Mouse (Mus musculus) embryonic facial prominence, embryonic 15.5 days (tissue): ENCODE results near the gene Gprasp1. TPM values are rescaled to one million over a fixed set of nuclear protein-coding genes. Genes with fewer than 3 reads are reported as not detected.
"Not testable (repeated sequence)": the region's sequence is repeated elsewhere in the genome, so short reads cannot be mapped to it uniquely, and the experiment has no call there.

ENCODE experiments used
- ATAC-seq: fragments of 200-750 bp; cut with Nextera tagmentation; 2 replicates; pipeline ENCODE4 v1.8.0; 2017; ENCODE audit warnings: low read depth, moderate TSS enrichment; ENCODE audit not compliant: insufficient number of reproducible peaks, low FRiP score, low TSS enrichment
- H3K27ac ChIP-seq: fragments of 300-500 bp; sonication (generic); replicated peaks from 2 replicates; pipeline ENCODE4 v1.5.1; 2015; ENCODE audit warnings: mild to moderate bottlenecking, inconsistent platforms
- H3K27me3 ChIP-seq: fragments of 300-500 bp; sonication (generic); 2 replicates; pipeline ENCODE4 v1.6.1; 2015; ENCODE audit warnings: inconsistent platforms
- H3K36me3 ChIP-seq: fragments of 300-500 bp; sonication (generic); 2 replicates; pipeline ENCODE4 v1.6.1; 2015; ENCODE audit warnings: mild to moderate bottlenecking, inconsistent platforms
- H3K4me1 ChIP-seq: fragments of 300-500 bp; sonication (generic); 2 replicates; pipeline ENCODE4 v1.6.1; 2015; ENCODE audit warnings: inconsistent platforms
- H3K4me2 ChIP-seq: fragments of 300-500 bp; sonication (generic); replicated peaks from 2 replicates; pipeline ENCODE4 v1.6.1; 2015; ENCODE audit warnings: mild to moderate bottlenecking, inconsistent platforms
- H3K4me3 ChIP-seq: fragments of 300-500 bp; sonication (generic); replicated peaks from 2 replicates; pipeline ENCODE4 v1.5.1; 2015; ENCODE audit warnings: mild to moderate bottlenecking, inconsistent platforms
- H3K9ac ChIP-seq: fragments of 300-500 bp; sonication (generic); 2 replicates; pipeline ENCODE4 v1.6.1; 2015; ENCODE audit warnings: inconsistent platforms
- H3K9me3 ChIP-seq: fragments of 300-500 bp; sonication (generic); replicated peaks from 2 replicates; pipeline ENCODE4 v1.6.1; 2016; ENCODE audit warnings: inconsistent platforms
- WGBS: fragments of 180-500 bp; shearing (Covaris S2); methylation state at CpG from one replicate; pipeline ENCODE4 v1.1.7; 2015; 5-methylcytosine and 5-hydroxymethylcytosine counted together
- polyA plus RNA-seq: library from polyadenylated mRNA; unstranded; fragments of >200 nt; fragmentation: Nextera tagmentation; extraction: Ambion mirVana; gene quantifications from 2 replicates; pipeline ENCODE4 v1.2.1, GENCODE M21; 2015

The Gprasp1 gene
- polyA plus RNA-seq, 1 experiment from 2014 or later, result 47.2 TPM

DNA sequence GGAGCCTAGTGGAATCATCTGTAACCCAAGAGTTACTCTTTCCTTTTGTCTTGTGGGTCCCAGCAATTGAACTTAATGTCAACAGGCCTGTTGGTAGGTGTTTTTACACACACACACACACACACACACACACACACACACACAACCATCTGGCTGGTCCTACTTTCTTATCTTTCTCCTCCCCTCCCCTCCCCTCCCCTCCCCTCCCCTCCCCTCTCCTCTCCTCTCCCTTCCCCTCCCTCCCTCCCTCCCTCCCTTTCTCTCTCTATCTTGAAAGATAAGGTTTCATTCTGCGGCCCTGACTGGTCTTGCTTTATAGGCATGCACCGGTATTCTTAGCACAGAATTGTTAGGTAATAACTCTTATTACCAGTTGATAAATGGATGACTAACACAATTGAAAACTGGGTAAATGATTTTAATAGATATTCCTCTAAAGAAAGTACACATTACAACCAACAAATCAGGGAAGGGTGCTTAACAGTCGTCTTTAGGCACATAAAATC lies 25.6 kb downstream of the Gprasp1 start:
- Histone ChIP-seq H3K4me3 (no peak overlapping the region), H3K4me1 (no peaks in the 10 kb centered on the region), H3K36me3 (no peaks in the 10 kb centered on the region), H3K27ac (no peak overlapping the region), H3K4me2 (no peak overlapping the region), H3K9ac (no peak overlapping the region), H3K27me3 (no peaks in the 10 kb centered on the region), H3K9me3 (no peaks in the 10 kb centered on the region)
- ATAC-seq, result no peak
- WGBS, result 58% methylated on average over 3 of the region's 3 CpGs

DNA sequence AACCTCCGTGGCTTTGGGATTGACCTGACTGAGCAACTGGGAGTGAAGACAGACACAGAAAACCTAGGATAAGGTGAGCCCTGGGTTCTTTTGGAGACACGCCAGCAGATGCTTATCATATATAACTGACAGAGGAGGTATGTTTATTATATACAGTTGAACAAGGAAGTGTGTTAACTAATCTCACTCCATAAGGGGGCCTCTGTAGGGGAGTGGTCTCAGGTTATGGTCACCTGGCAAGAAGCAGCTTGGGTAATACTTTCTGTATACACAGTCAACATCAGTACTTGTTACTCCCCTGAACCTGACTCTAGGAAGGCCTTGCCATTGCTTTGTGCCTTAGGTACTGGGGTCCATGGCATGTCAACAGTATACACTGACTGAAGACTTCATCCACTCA lies 26.0 kb downstream of the Gprasp1 start:
- H3K27ac ChIP-seq, result no peak overlapping the region
- H3K9me3 ChIP-seq, result no peaks in the 10 kb centered on the region
- H3K4me1 ChIP-seq, result no peaks in the 10 kb centered on the region
- H3K9ac ChIP-seq, result no peak overlapping the region
- H3K36me3 ChIP-seq, result no peaks in the 10 kb centered on the region
- H3K27me3 ChIP-seq, result no peaks in the 10 kb centered on the region
- no peak overlapping the region for H3K4me2 ChIP-seq
- no peak for ATAC-seq
- 76% methylated on average over 2 of the region's 2 CpGs for WGBS
- no peak overlapping the region for H3K4me3 ChIP-seq

DNA sequence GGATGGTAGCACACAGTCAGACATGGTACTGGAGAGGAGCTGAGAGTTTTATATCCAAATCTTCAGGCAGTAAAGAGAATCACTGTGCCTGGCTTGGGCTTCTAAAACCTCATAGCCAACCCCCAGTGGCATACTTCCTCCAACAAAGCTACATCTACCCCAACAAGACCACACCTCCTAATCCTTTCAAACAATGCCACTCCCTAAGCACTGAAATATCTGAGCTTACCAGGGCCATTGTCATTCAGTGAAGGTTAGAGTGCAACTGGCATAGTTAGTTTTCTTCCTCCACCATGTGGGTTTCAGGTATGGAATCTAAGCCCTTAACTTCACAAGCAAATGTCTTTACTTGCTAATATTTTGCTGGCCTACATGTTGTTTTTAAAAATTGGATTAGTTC lies 49.0 kb downstream of the Gprasp1 start:
- H3K9me3 ChIP-seq, result no peaks in the 10 kb centered on the region
- no peaks in the 10 kb centered on the region for H3K36me3 ChIP-seq
- H3K4me2 ChIP-seq, result no peak overlapping the region
- no peaks in the 10 kb centered on the region for H3K4me1 ChIP-seq
- H3K27me3 ChIP-seq, result no peaks in the 10 kb centered on the region
- H3K27ac ChIP-seq, result peak overlapping the region; percentile 85; the same call in 1 of the 2 replicates
- no peak for ATAC-seq
- H3K4me3 ChIP-seq, result no peak overlapping the region
- H3K9ac ChIP-seq, result no peak overlapping the region

DNA sequence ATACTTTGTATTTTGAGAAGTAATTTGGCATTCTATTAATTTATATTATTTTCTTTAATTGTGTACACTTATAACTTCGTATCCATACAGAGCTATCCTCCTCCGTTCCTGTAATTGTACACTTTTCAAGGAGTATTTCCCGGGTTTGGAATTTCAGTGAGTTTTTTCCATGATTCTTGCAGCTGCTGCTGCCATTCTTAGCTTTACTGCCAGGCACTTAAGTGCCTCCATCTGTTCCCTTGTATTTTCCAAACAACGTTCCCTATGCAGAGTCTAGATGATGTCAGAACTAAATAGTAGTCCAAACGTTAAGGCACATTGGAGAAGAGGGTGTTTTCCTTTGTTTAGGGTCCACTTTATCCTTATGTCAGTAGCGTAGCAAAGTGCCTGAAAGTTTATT lies 49.8 kb downstream of the Gprasp1 start:
- no peak for ATAC-seq
- H3K9me3 ChIP-seq, result no peaks in the 10 kb centered on the region
- H3K4me2 ChIP-seq, result no peak overlapping the region
- no peaks in the 10 kb centered on the region for H3K4me1 ChIP-seq
- H3K36me3 ChIP-seq, result no peaks in the 10 kb centered on the region
- WGBS, result 49% methylated on average over 6 of the region's 6 CpGs
- H3K9ac ChIP-seq, result no peak overlapping the region
- no peak overlapping the region for H3K4me3 ChIP-seq
- H3K27me3 ChIP-seq, result no peaks in the 10 kb centered on the region
- peak overlapping the region; percentile 85 for H3K27ac ChIP-seq

DNA sequence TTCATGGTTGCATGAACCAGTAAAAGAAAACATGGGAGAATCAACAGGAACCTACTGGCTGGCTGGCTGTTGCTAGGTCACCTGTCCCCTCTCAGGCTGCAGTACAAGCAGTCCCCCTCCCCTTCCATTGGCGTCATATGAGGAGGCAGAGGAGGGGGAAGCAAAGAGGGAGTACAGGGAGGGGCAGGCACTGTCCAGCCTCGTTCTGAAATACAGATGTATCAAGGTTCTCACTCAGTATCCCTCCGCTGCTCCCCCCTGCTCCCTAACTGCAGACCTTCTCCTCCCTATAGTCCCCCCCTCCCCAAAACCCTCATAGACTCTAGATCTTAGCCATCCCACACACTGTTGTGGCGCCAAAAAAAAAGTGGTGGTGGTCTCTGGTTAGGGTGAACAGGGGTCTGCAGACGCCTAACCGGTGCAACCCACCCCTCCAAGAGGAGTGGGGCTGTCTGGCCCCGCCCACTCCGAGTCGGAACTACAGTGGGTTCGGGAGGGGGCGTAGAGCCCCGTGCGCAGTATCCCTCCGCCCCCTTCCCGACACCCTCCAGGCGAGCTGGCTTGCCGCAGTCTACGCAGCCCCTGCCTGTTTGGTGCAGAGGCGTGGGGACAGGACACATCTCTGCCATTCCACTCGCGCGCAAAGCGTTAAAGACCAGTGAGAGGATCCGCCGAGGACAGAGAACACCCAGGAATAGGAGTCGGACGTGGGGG lies 53.2 kb downstream of the Gprasp1 start:
- H3K36me3 ChIP-seq, result 0 out of 2 replicates have a peak, but pooled peaks cover 11% of the 10 kb centered on the region
- peak; percentile 88 for ATAC-seq
- H3K27me3 ChIP-seq, H3K4me1 ChIP-seq, H3K9me3 ChIP-seq: not testable (repeated sequence)
- 0 out of 2 replicates have a peak overlapping the region, but pooled peaks have one; percentile 22 for H3K27ac ChIP-seq
- peak overlapping the region; percentile 52 for H3K4me2 ChIP-seq
- peak overlapping the region; percentile 56 for H3K4me3 ChIP-seq
- WGBS, result 18% methylated on average over 24 of the region's 27 CpGs
- 0 out of 2 replicates have a peak overlapping the region, but pooled peaks have one; percentile 37 for H3K9ac ChIP-seq

DNA sequence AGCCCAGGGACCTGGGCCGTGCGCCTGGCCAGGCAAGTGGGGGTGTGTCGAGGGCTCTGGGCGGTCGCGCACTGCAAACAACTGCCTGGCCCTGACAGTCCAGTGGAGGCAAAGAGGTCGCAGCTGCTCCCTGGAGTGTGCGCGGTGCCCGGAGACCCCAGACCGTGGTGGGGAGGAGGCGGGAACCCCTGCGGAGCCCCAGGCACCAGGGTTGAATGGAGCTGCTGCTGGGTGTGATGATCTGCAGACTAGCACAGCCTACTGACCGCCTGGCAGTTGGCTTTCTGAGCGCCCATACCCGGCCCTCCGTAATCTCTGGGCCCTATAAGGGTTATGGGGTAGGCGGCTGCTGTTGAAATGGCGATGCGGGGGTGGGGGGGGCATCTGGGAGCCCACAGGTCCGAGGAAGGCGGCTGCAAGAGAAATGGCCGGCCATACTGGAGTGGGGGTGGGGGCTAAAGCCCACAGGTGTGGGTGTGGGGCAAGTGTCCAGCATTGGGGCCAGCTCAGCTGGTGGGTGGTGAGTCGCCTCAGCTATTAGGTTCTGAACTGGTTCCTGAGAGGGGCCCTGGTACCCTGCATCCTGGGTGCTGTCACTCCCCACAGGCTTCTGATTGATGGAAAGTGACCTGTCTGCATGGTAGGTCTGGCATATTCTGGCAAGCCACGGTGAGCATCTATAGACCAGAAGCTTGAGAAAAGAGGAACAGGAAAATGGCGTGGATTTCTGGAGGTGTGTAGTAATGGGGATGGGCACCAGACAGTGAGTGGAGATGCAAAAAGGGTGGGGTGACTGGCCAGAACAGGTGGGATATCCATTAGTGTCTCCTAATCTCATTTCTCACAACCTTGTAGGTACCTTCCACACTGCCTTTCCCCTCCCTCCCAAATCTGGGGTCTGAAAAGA lies 54.0 kb downstream of the Gprasp1 start:
- Histone ChIP-seq H3K27ac (0 out of 2 replicates have a peak overlapping the region, but pooled peaks have one; percentile 22), H3K4me3 (peak overlapping the region; percentile 56), H3K9ac (peak overlapping the region; percentile 37), H3K36me3 (0 out of 2 replicates have a peak, but pooled peaks cover 11% of the 10 kb centered on the region), H3K4me2 (peak overlapping the region; percentile 52)
- WGBS, result 28% methylated on average over 23 of the region's 26 CpGs
- not testable (repeated sequence) for H3K27me3 ChIP-seq, H3K9me3 ChIP-seq, H3K4me1 ChIP-seq
- peak; percentile 51; the same call in 1 of the 2 replicates for ATAC-seq

DNA sequence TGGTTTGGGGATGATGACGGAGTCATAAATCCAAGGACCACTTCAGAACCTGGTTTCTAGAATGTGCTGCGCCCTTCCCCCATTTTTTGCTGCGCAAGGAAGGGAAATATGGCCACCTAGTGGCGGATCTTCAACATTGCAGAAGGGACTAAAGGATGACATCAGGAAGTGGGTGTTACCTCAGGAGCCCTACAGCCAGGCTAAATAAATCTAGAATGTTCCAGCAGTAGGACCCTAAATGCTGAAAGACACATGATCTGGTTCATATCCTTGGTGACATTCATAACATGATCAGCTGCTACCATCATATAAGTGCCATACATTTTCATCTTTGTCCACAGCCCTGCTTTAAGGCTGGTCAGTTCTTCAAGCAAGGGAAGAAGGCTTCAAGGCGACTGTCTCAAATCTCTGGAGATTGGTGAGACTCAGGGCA lies 54.7 kb downstream of the Gprasp1 start, which contains the start of gene Bhlhb9:
Gene Bhlhb9, plus strand, starts transcription at position 383 of the 433 bp plus-strand sequence.
- Histone ChIP-seq H3K9ac (peak within 1 kb of the TSS; percentile 37), H3K4me3 (peak within 1 kb of the TSS; percentile 56), H3K36me3 (0 out of 2 replicates have a peak, but pooled peaks cover 11% of the 10 kb centered on the region), H3K4me2 (peak within 1 kb of the TSS; percentile 52), H3K27ac (0 out of 2 replicates have a peak within 1 kb of the TSS, but pooled peaks have one; percentile 22)
- not testable (repeated sequence) for H3K4me1 ChIP-seq, ATAC-seq, H3K27me3 ChIP-seq, H3K9me3 ChIP-seq
- 23% methylated on average over 4 of the region's 5 CpGs for WGBS

DNA sequence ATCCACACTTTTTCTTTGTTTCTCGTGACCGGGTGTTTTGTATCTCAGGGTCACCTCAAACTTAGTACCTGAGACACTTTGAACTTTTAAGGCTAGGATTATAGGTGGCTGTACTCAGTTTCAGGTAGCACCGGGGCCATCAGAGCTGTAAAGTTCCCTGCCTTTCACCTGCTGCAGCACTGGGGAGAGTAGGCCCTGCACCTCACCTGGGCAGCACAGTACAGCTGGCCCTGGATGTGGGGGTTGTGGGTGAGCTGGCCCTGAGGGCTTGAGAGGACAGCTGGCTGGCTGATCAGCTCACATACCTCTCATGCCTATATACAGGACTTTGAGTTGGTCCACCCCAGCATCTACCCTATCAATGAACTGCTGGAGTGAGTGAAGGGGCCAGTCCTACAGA lies 61.6 kb downstream of the Gprasp1 start:
- H3K4me3 ChIP-seq, result no peak overlapping the region
- no peaks in the 10 kb centered on the region for H3K4me1 ChIP-seq
- no peak overlapping the region for H3K27ac ChIP-seq
- no peaks in the 10 kb centered on the region for H3K27me3 ChIP-seq
- H3K9me3 ChIP-seq, result no peaks in the 10 kb centered on the region
- H3K36me3 ChIP-seq, result 0 out of 2 replicates have a peak, but pooled peaks cover 11% of the 10 kb centered on the region
- H3K4me2 ChIP-seq, result no peak overlapping the region
- WGBS, result 83% methylated on average over 3 of the region's 3 CpGs
- ATAC-seq, result no peak
- H3K9ac ChIP-seq, result no peak overlapping the region

DNA sequence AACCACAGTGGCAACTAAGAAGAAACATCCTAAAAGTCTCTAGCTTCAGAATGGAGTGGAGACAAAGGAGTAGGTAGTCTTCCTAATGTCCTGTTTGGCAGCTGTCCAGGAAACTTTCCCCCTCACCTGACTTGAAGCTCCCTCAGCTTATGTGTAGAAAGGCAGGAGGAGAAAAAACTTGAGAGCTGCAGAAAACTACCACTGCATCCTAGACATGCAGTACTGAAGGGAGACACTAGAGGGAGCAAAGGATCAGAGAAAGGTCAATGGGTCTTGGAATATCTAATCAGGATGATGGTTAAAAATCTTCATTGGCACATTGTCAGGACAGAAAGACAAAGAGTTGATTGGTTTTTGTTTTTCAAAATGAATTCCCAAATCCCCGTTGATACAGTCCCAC lies 63.2 kb downstream of the Gprasp1 start:
- Histone ChIP-seq H3K4me1 (no peaks in the 10 kb centered on the region), H3K4me3 (no peak overlapping the region), H3K9me3 (no peaks in the 10 kb centered on the region), H3K27ac (no peak overlapping the region), H3K27me3 (no peaks in the 10 kb centered on the region), H3K9ac (no peak overlapping the region), H3K36me3 (no peaks in the 10 kb centered on the region), H3K4me2 (no peak overlapping the region)
- no peak for ATAC-seq
- WGBS, result 21% methylated on average over 1 of the region's 1 CpGs

DNA sequence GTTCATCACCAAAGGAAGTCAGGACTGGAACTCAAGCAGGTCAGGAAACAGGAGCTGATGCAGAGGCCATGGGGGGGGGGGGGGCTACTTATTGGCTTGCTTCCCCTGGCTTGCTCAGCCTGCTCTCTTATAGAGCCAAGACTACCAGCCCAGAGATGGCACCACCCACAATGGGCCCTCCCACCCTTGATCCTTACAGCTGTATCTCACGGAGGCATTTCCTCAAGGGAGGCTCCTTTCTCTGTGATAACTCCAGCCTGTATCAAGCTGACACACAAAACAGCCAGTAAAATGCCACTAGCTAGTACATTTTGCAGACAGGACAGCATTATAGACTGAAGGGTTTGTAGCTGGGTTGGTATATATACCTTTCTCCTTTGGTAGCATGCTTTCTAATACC lies 93.4 kb downstream of the Gprasp1 start:
- not testable (repeated sequence) for H3K4me3 ChIP-seq

DNA sequence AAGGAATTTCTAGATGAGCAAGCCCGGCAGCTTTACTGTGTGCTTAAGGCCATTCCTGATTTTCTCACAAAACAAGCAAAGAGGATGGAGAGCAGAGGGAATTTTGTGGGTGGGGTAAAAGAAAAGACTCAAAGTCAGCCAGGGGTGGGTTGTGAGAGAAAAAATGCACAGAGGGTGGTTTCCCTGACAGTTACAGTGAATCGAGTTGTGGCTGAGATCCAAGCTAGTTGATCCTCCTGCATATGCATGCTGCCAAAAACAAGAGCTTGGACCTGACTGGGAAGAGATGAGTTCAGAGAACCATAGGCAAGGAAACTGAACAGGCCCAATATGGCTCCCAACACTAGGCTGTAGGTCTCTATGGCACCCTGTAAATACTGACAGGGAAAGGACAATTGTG lies 95.4 kb downstream of the Gprasp1 start:
- ATAC-seq, result no peak
- Histone ChIP-seq H3K27me3 (no peaks in the 10 kb centered on the region), H3K9ac (no peak overlapping the region), H3K4me3 (no peak overlapping the region), H3K27ac (no peak overlapping the region), H3K4me2 (no peak overlapping the region), H3K9me3 (no peaks in the 10 kb centered on the region), H3K4me1 (no peaks in the 10 kb centered on the region), H3K36me3 (no peaks in the 10 kb centered on the region)
- WGBS, result 62% methylated on average over 2 of the region's 2 CpGs

More for the DNA sequence above, 93.4 kb downstream of the Gprasp1 start:
- H3K27me3 ChIP-seq, H3K9me3 ChIP-seq, H3K27ac ChIP-seq, H3K4me2 ChIP-seq, H3K4me1 ChIP-seq, H3K9ac ChIP-seq, H3K36me3 ChIP-seq, ATAC-seq: not testable (repeated sequence)
- WGBS, result 37% methylated on average over 1 of the region's 1 CpGs
